ENCODE assay signal across 2 mouse cellular contexts in the genomic region with DNA sequence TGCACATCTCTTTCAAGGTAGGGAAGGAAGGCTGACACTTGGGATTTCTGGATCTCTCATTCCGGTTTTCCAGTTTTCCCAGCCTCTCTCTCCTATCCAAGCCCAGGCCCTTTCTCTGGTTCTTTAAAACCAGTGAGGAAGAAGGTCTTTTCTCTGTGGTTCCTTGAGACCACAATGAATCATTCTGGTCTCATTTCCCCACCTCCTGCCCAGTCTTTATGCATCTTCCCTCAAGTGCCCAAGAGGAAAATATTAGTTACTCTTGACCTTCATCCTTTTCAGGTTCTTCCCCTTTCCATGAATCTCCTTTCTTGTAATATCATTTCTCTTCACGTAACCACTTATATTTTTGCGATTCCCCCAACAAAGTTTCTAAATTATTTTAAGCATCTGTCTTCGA.
A peak's percentile ranks its signal among the peaks of the same experiment; 100 is the strongest.
TF ChIP-seq lines count a peak whose summit lies in the region.

No protein-coding gene starts in this region.

TF ChIP-seq in CH12.LX, 34 proteins besides CTCF, POLR2A, EP300 and RAD21:
- TF ChIP-seq TBP (conservative IDR thresholded peaks at IDR 0.05; ENCODE audit: low read depth, low read length) (0 out of 2 replicates have a peak, but pooled peaks have one; percentile 44), USF2 (conservative IDR thresholded peaks at IDR 0.05; ENCODE audit: low read depth, low read length) (no peak), MYC (IDR thresholded peaks at IDR 0.05; ENCODE audit: low read depth, low read length) (0 out of 2 replicates have a peak, but pooled peaks have one; percentile 30), NELFE (IDR thresholded peaks at IDR 0.05; ENCODE audit: low read depth, low read length) (no peak), ETS1 (conservative IDR thresholded peaks at IDR 0.05; ENCODE audit: low read depth, low read length) (peak; percentile 97), IRF4 (IDR thresholded peaks at IDR 0.05; ENCODE audit: low read depth, low read length) (peak; percentile 97), MAX (IDR thresholded peaks at IDR 0.05; ENCODE audit: low read length) (no peak; the same call in 1 of the 2 replicates), JUND (conservative IDR thresholded peaks at IDR 0.05; ENCODE audit: low read depth, low read length) (peak; percentile 97), BHLHE40 (IDR thresholded peaks at IDR 0.05; ENCODE audit: low read depth, low read length) (peak; percentile 92), GABPA (IDR thresholded peaks at IDR 0.05; ENCODE audit: insufficient replicate concordance, low read depth, low read length) (no peak), RCOR1 (conservative IDR thresholded peaks at IDR 0.05; ENCODE audit: low read depth, low read length) (peak; percentile 97), MAZ (IDR thresholded peaks at IDR 0.05; ENCODE audit: low read depth, low read length) (peak; percentile 89), E2F4 (IDR thresholded peaks at IDR 0.05; ENCODE audit: insufficient replicate concordance, low read depth, low read length) (no peak), CHD2 (IDR thresholded peaks at IDR 0.05; ENCODE audit: low read length) (peak; percentile 87), TCF12 (IDR thresholded peaks at IDR 0.05; ENCODE audit: low read depth, low read length) (peak; percentile 88), ELF1 (IDR thresholded peaks at IDR 0.05; ENCODE audit: low read depth, low read length) (no peak), SMC3 (IDR thresholded peaks at IDR 0.05; ENCODE audit: low read depth, low read length) (peak; percentile 10; the same call in 1 of the 2 replicates), JUN (IDR thresholded peaks at IDR 0.05; ENCODE audit: insufficient read depth, low read depth, low read length) (peak; percentile 97), ZNF384 (IDR thresholded peaks at IDR 0.05; ENCODE audit: low read depth, low read length) (0 out of 2 replicates have a peak, but pooled peaks have one; percentile 31), POLR2AphosphoS2 (IDR thresholded peaks at IDR 0.05; ENCODE audit: low read depth, low read length) (no peak), MEF2A (IDR thresholded peaks at IDR 0.05; ENCODE audit: borderline replicate concordance, low read depth, low read length) (peak; percentile 90), MAFK (IDR thresholded peaks at IDR 0.05; ENCODE audit: insufficient replicate concordance, low read length) (peak; percentile 84), SIN3A (IDR thresholded peaks at IDR 0.05; ENCODE audit: low read length) (0 out of 2 replicates have a peak, but pooled peaks have one; percentile 63)

TF ChIP-seq in myocyte, 11 proteins besides CTCF, POLR2A, EP300 and RAD21:
- TF ChIP-seq POLR2AphosphoS2 (IDR thresholded peaks at IDR 0.05; ENCODE audit: insufficient read length, low read depth), result no peak
- no peak for TF ChIP-seq SRF (IDR thresholded peaks at IDR 0.05; ENCODE audit: control insufficient read depth, insufficient read length, low read depth)
- TF ChIP-seq MYOD1 (IDR thresholded peaks at IDR 0.05; ENCODE audit: control insufficient read depth in 1 of 3, insufficient read length in 2 of 3, low read depth in 2 of 3), result no peak
- no peak for TF ChIP-seq MYOG (IDR thresholded peaks at IDR 0.05; ENCODE audit: control insufficient read depth in 1 of 3, insufficient read depth in 1 of 3, insufficient read length in 2 of 3, low read depth in 2 of 3)
- TF ChIP-seq E2F4 (IDR thresholded peaks at IDR 0.05; ENCODE audit: insufficient read depth), result no peak
- no peak for TF ChIP-seq USF1 (IDR thresholded peaks at IDR 0.05; ENCODE audit: low read depth)
- TF ChIP-seq TCF12 (IDR thresholded peaks at IDR 0.05; ENCODE audit: insufficient read depth, poor library complexity, severe bottlenecking), result no peak
- no peak for TF ChIP-seq CEBPB (IDR thresholded peaks at IDR 0.05; ENCODE audit: insufficient read depth, poor library complexity, severe bottlenecking)
- TF ChIP-seq REST (IDR thresholded peaks at IDR 0.05; ENCODE audit: insufficient read depth, insufficient read length), result no peak
- TF ChIP-seq MAX (IDR thresholded peaks at IDR 0.05; ENCODE audit: low read depth), result no peak
- no peak for TF ChIP-seq TCF3 (IDR thresholded peaks at IDR 0.05; ENCODE audit: insufficient read length, low read depth)
